Mouse (Mus musculus) olfactory bulb, adult 2 months (tissue): ENCODE measurements at regions not wholly inside any gene's neighbourhood (a gene's known extent, or its start where the extent isn't known, plus 50 kb on each side); places are given as distances from the start of the nearest gene placed in this dataset.

Experiments
- H3K27ac ChIP-seq: fragments of 200-500 bp; 2 replicates; pipeline ENCODE4 v1.5.1; 2012; ENCODE audit warnings: low read depth, low read length; ENCODE audit not compliant: insufficient read depth
- H3K4me1 ChIP-seq: fragments of 200-500 bp; 2 replicates; pipeline ENCODE4 v1.6.1; 2012; ENCODE audit warnings: low read length; ENCODE audit not compliant: control insufficient read depth, insufficient read depth
- H3K4me3 ChIP-seq: fragments of 200-500 bp; 2 replicates; pipeline ENCODE4 v1.5.1; 2012; ENCODE audit warnings: mild to moderate bottlenecking, low read depth, low read length, moderate library complexity; ENCODE audit not compliant: insufficient read depth
- CTCF ChIP-seq: fragments of 200-500 bp; IDR thresholded peaks from 2 replicates; pipeline ENCODE4 v1.5.1; 2012; ENCODE audit warnings: low read depth, mild to moderate bottlenecking, low read length, moderate library complexity; ENCODE audit not compliant: insufficient read depth
- POLR2A ChIP-seq: fragments of 200-500 bp; IDR thresholded peaks from 2 replicates; pipeline ENCODE4 v1.6.1; 2012; ENCODE audit warnings: mild to moderate bottlenecking, low read depth, low read length, moderate library complexity; ENCODE audit not compliant: insufficient read depth
- WGBS: fragments of 180-500 bp; shearing (Covaris S2); methylation state at CpG from one replicate; pipeline ENCODE4 v1.1.7; 2018; 5-methylcytosine and 5-hydroxymethylcytosine counted together

GRCm38 (mm10) chr6:7790040-7790439, 54.6 kb upstream of the C1galt1 start:
- Histone ChIP-seq H3K27ac (no peak overlapping the region), H3K4me1 (peaks cover 4% of the 10 kb centered on the region), H3K4me3 (no peak overlapping the region)
- 25% methylated on average over 3 of the region's 3 CpGs for WGBS
- TF ChIP-seq CTCF (no peak), POLR2A (no peak)

GRCm38 (mm10) chr6:7789071-7789470, 55.6 kb upstream of the C1galt1 start:
- Histone ChIP-seq H3K4me1 (peaks cover 4% of the 10 kb centered on the region), H3K27ac (no peak overlapping the region), H3K4me3 (no peak overlapping the region)
- TF ChIP-seq POLR2A (no peak), CTCF (no peak)
- WGBS: 78% methylated on average over 3 of the region's 3 CpGs

GRCm38 (mm10) chr6:7785407-7785806, 59.2 kb upstream of the C1galt1 start:
- 37% methylated on average over 4 of the region's 4 CpGs for WGBS
- Histone ChIP-seq H3K4me3 (no peak overlapping the region), H3K4me1 (peaks cover 4% of the 10 kb centered on the region), H3K27ac (no peak overlapping the region)
- no peak for TF ChIP-seq POLR2A
- TF ChIP-seq CTCF: no peak

- H3K4me3 ChIP-seq: no peak overlapping the region
- H3K27ac ChIP-seq: no peak overlapping the region
- H3K4me1 ChIP-seq: peaks cover 9% of the 10 kb centered on the region
- TF ChIP-seq CTCF (no peak), POLR2A (no peak)
- WGBS: 78% methylated on average over 1 of the region's 1 CpGs
These were observed 61.6 kb upstream of the C1galt1 start for GRCm38 (mm10) chr6:7783059-7783458.

GRCm38 (mm10) chr6:7779959-7780358, 64.7 kb upstream of the C1galt1 start:
- H3K27ac ChIP-seq: no peak overlapping the region
- TF ChIP-seq CTCF (no peak), POLR2A (no peak)
- WGBS: 84% methylated on average over 2 of the region's 2 CpGs
- peaks cover 5% of the 10 kb centered on the region; the same call in 1 of the 2 replicates for H3K4me1 ChIP-seq
- H3K4me3 ChIP-seq: no peak overlapping the region

GRCm38 (mm10) chr6:7778642-7779404, 65.8 kb upstream of the C1galt1 start:
- peak overlapping the region; percentile 25; the same call in 1 of the 2 replicates for H3K27ac ChIP-seq
- H3K4me3 ChIP-seq: no peak overlapping the region
- H3K4me1 ChIP-seq: peaks cover 5% of the 10 kb centered on the region; the same call in 1 of the 2 replicates
- no peak for TF ChIP-seq CTCF
- TF ChIP-seq POLR2A: no peak
- WGBS: 14% methylated on average over 7 of the region's 7 CpGs

- TF ChIP-seq CTCF (no peak), POLR2A (no peak)
- no peaks in the 10 kb centered on the region for H3K4me1 ChIP-seq
- no peak overlapping the region for H3K27ac ChIP-seq
- H3K4me3 ChIP-seq: no peak overlapping the region
These were observed 75.4 kb upstream of the Asns start for GRCm38 (mm10) chr6:7768421-7768820.

GRCm38 (mm10) chr6:7767631-7768030, 74.6 kb upstream of the Asns start:
- H3K4me3 ChIP-seq: no peak overlapping the region
- 48% methylated on average over 4 of the region's 4 CpGs for WGBS
- TF ChIP-seq POLR2A (no peak), CTCF (no peak)
- no peak overlapping the region for H3K27ac ChIP-seq
- H3K4me1 ChIP-seq: no peaks in the 10 kb centered on the region

- WGBS: 85% methylated on average over 5 of the region's 5 CpGs
- Histone ChIP-seq H3K4me3 (no peak overlapping the region), H3K4me1 (no peaks in the 10 kb centered on the region), H3K27ac (no peak overlapping the region)
- TF ChIP-seq POLR2A (no peak), CTCF (no peak)
These were observed 66.3 kb upstream of the Asns start for GRCm38 (mm10) chr6:7759385-7759784.
